ENCODE assay signal across 15 mouse cellular contexts in genomic region chr8:46543191-46543590, GRCm38 (mm10). TPM values are rescaled to one million over a fixed set of nuclear protein-coding genes. Genes with fewer than 3 reads are reported as not detected.
DNase-seq lines count a peak whose midpoint lies in the region; ATAC-seq and TF ChIP-seq lines count a peak whose summit lies in the region.
"Had no signal": no experiment of that assay in that cellular context is flagged by ENCODE, and none has a peak within 500 bp of the region (broad histone marks: within the 10 kb centered on the region; RNA-seq: fewer than 3 reads in every experiment).

No protein-coding gene starts in this region.

- H3K27ac ChIP-seq in forebrain, postnatal 0 days (ENCODE audit: low read depth, low read length), result no peak overlapping the region
- no peak overlapping the region for H3K27ac ChIP-seq in forebrain, embryonic 14.5 days (ENCODE audit: low read depth, low read length)
- H3K27ac ChIP-seq in lung, embryonic 14.5 days (ENCODE audit: low read depth), result no peak overlapping the region
- H3K27ac ChIP-seq: hindbrain, embryonic 10.5 days; left cerebral cortex, adult 2 months; limb, embryonic 15.5 days had no signal

- no peaks in the 10 kb centered on the region for H3K9me3 ChIP-seq in forebrain, postnatal 0 days (ENCODE audit: low read length)
- no peaks in the 10 kb centered on the region for H3K9me3 ChIP-seq in forebrain, embryonic 14.5 days (replicated peaks; ENCODE audit: control insufficient read depth, low read length)
- no peaks in the 10 kb centered on the region for H3K9me3 ChIP-seq in lung, embryonic 14.5 days (ENCODE audit: low read depth, low read length)
- H3K9me3 ChIP-seq: G1E; hindbrain, embryonic 10.5 days; limb, embryonic 15.5 days had no signal

- no peak overlapping the region for H3K9ac ChIP-seq in forebrain, postnatal 0 days
- H3K9ac ChIP-seq in forebrain, embryonic 14.5 days (ENCODE audit: low read length), result no peak overlapping the region
- H3K9ac ChIP-seq in lung, embryonic 14.5 days, result no peak overlapping the region
- H3K9ac ChIP-seq: limb, embryonic 15.5 days had no signal

- no peak for TF ChIP-seq CTCF in forebrain, postnatal 0 days (IDR thresholded peaks at IDR 0.05; ENCODE audit: low read depth)
- TF ChIP-seq CTCF in lung, embryonic 14.5 days (IDR thresholded peaks at IDR 0.05; ENCODE audit: low read depth), result no peak

- no peak for DNase-seq in forebrain, postnatal 0 days
- no peak for DNase-seq in forebrain, embryonic 14.5 days (ENCODE audit: low spot score)
- peak; percentile 60 for DNase-seq in lung, embryonic 14.5 days
- no peak for DNase-seq in lung, postnatal 14 days
- DNase-seq in naive thymus-derived CD4-positive, alpha-beta T cell, adult 2 months (ENCODE audit: low read depth), result peak; percentile 80
- peak; percentile 44 for DNase-seq in thymus, postnatal 4 days
- DNase-seq in adrenal gland, postnatal 36 days, result no peak
- DNase-seq in cerebellum, adult 8-10 months, result no peak
- DNase-seq: kidney, postnatal 36 days; right cerebral cortex, postnatal 14 days had no signal

- H3K4me1 ChIP-seq in forebrain, postnatal 0 days (ENCODE audit: insufficient read depth), result no peaks in the 10 kb centered on the region
- H3K4me1 ChIP-seq in forebrain, embryonic 14.5 days (ENCODE audit: control insufficient read depth, insufficient read depth, low read length), result no peaks in the 10 kb centered on the region
- H3K4me1 ChIP-seq in lung, embryonic 14.5 days (ENCODE audit: insufficient read depth), result peaks cover 7% of the 10 kb centered on the region; the same call in 1 of the 2 replicates

- no peak overlapping the region for H3K4me3 ChIP-seq in forebrain, postnatal 0 days (ENCODE audit: low read depth, low read length)
- no peak overlapping the region for H3K4me3 ChIP-seq in forebrain, embryonic 14.5 days (ENCODE audit: low read depth, low read length)
- H3K4me3 ChIP-seq in lung, embryonic 14.5 days (ENCODE audit: low read depth, low read length), result no peak overlapping the region
- H3K4me3 ChIP-seq: hindbrain, embryonic 10.5 days; left cerebral cortex, adult 2 months; limb, embryonic 15.5 days had no signal

- 60% methylated on average over 7 of the region's 7 CpGs for WGBS in forebrain, postnatal 0 days
- WGBS in forebrain, embryonic 14.5 days, result 78% methylated on average over 7 of the region's 7 CpGs
- 54% methylated on average over 7 of the region's 7 CpGs for WGBS in lung, embryonic 14.5 days

- no peaks in the 10 kb centered on the region for H3K36me3 ChIP-seq in forebrain, postnatal 0 days (ENCODE audit: insufficient read depth)
- no peaks in the 10 kb centered on the region for H3K36me3 ChIP-seq in forebrain, embryonic 14.5 days (ENCODE audit: control insufficient read depth, insufficient read depth, low read length)
- H3K36me3 ChIP-seq in lung, embryonic 14.5 days (ENCODE audit: insufficient read depth), result no peaks in the 10 kb centered on the region
- H3K36me3 ChIP-seq: hindbrain, embryonic 10.5 days; limb, embryonic 15.5 days had no signal

- no peaks in the 10 kb centered on the region for H3K27me3 ChIP-seq in forebrain, postnatal 0 days (ENCODE audit: insufficient read depth, low read length)
- no peaks in the 10 kb centered on the region for H3K27me3 ChIP-seq in forebrain, embryonic 14.5 days (replicated peaks; ENCODE audit: control insufficient read depth, insufficient read depth, low read length)
- H3K27me3 ChIP-seq in lung, embryonic 14.5 days (ENCODE audit: insufficient read depth, low read length), result no peaks in the 10 kb centered on the region
- H3K27me3 ChIP-seq: limb, embryonic 15.5 days had no signal

- peak; percentile 59 for ATAC-seq in forebrain, postnatal 0 days
- no peak for ATAC-seq in forebrain, embryonic 14.5 days
- ATAC-seq in lung, embryonic 14.5 days (ENCODE audit: insufficient read depth), result peak; percentile 22; the same call in 1 of the 2 replicates
- ATAC-seq: forebrain, embryonic 16.5 days had no signal

- no peak overlapping the region for H3K4me2 ChIP-seq in forebrain, postnatal 0 days (ENCODE audit: low read depth)
- H3K4me2 ChIP-seq in forebrain, embryonic 14.5 days (ENCODE audit: low read length), result no peak overlapping the region
- H3K4me2 ChIP-seq in lung, embryonic 14.5 days, result no peak overlapping the region
- H3K4me2 ChIP-seq: limb, embryonic 15.5 days had no signal

RNA-seq across cellular contexts. Expression of gene Cenpu, which starts 8.6 kb away (rescaled TPM):
- 10.1 and 11.5 TPM in 2 replicates for total RNA-seq in forebrain, postnatal 0 days (2014; rRNA removed)
- polyA plus RNA-seq in forebrain, postnatal 0 days (2015; fragmentation: Nextera tagmentation; extraction: Ambion mirVana), result 7.3 and 8.3 TPM in 2 replicates
- 16.3 and 19.6 TPM in 2 replicates for polyA plus RNA-seq in forebrain, embryonic 14.5 days (2014; fragmentation: Nextera tagmentation; extraction: Ambion mirVana)
- polyA plus RNA-seq in lung, embryonic 14.5 days (2014; fragmentation: Nextera tagmentation; extraction: Ambion mirVana), result 24.5 and 25.6 TPM in 2 replicates
- 1 to 10 TPM; 1.8 to 3.1 TPM for total RNA-seq in adrenal gland, postnatal 36 days (2021)

Comparison
In these comparisons a context has a peak if more than half of its experiments do, and no peak if none do; other contexts are left out.
1. DNase-seq: peak in lung, embryonic 14.5 days (single experiment), naive thymus-derived CD4-positive, alpha-beta T cell, adult 2 months (single experiment) and thymus, postnatal 4 days (single experiment); none in forebrain, postnatal 0 days (single experiment), forebrain, embryonic 14.5 days (single experiment), lung, postnatal 14 days (single experiment), adrenal gland, postnatal 36 days (0 of 2) and cerebellum, adult 8-10 months (single experiment).